Mouse (Mus musculus) T-cell, adult 2 months (primary cell): ENCODE measurements around the gene Styxl1.

ENCODE experiments used
- DNase-seq: peaks from one replicate; pipeline ENCODE4 v3.0.0; 2022; ENCODE audit warnings: low spot score

The Styxl1 gene

DNA sequence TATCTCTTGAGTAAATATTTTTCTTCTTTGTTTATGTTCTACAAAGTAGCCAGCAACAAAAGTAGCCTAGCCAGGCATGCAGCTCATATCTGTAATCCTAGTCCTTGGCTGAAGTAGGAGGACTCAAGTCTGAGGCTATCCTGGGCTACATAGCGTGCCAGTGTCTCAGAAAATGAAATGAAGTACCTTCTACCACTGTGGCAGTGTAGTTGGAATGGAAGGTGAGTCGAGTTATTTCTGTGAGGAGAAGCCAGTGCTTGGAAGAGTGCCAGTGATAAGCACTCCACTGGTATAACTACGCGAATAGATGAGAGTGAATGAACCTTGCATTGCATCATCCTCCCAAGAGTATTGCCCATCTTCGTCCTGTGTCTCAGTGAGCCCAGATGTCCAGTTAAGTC, 80.5 kb downstream of the Styxl1 start:
- no peak for DNase-seq
